ENCODE assay signal across 10 mouse cellular contexts in the genomic region with DNA sequence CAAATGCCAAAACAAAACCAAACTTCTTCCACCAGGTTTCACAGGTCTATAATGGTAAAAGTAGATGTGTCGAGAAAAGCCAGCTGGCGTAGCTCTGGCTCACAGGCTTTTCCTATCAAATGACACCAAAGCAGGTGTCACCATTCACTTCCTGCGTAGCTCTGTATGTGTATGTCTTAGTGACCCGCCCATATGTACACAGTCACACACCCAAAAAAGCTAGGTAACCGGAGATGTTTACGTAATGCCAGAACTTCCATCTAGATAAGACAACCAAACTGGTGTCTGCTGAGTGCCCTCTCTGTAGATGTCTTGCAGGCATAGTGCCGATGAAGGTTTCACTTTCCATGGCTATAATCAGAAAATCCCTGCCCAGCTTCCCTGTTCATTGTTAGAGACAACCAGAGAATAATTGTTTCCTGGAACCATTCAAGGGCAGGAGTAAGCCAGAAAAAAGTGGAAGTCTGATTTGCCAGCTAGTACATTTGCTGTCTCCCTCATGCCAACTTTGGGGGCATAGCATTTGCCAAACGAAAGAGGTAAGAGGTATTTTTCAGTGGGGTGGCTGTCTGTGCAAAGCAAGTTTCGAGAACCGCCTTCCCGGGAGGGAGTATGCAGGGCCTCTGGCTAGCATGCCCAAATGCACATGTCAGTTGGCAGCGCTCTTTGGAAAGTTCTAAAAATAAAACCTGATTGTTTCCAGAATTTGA.
DNase-seq lines count a peak whose midpoint lies in the region; ATAC-seq and TF ChIP-seq lines count a peak whose summit lies in the region.
"Had no signal": no experiment of that assay in that cellular context is flagged by ENCODE, and none has a peak within 500 bp of the region (broad histone marks: within the 10 kb centered on the region; RNA-seq: fewer than 3 reads in every experiment).

No protein-coding gene starts in this region.

- no peak for TF ChIP-seq POLR2A in liver, adult 2 months (IDR thresholded peaks at IDR 0.05; ENCODE audit: extremely low read depth, insufficient read depth, low read length)

- peak overlapping the region; percentile 21; the same call in 1 of the 2 replicates for H3K9ac ChIP-seq in liver, adult 2 months (ENCODE audit: low read depth, low read length)
- no peak overlapping the region for H3K9ac ChIP-seq in stomach, postnatal 0 days (ENCODE audit: low read length)

- 70% methylated on average over 12 of the region's 12 CpGs for WGBS in liver, adult 2 months
- 23% methylated on average over 12 of the region's 12 CpGs for whole genome bisulfite sequencing in large intestine, adult 2 months
- 31% methylated on average over 12 of the region's 12 CpGs for WGBS in stomach, postnatal 0 days

- H3K4me3 ChIP-seq in liver, adult 2 months (ENCODE audit: insufficient read depth, low read depth, low read length): no peak overlapping the region
- 0 out of 2 replicates have a peak overlapping the region, but pooled peaks have one; percentile 12 for H3K4me3 ChIP-seq in stomach, postnatal 0 days (ENCODE audit: low read depth, low read length)

- peak; percentile 86 for ATAC-seq in stomach, postnatal 0 days (ENCODE audit: low FRiP score, low TSS enrichment)

- peak overlapping the region; percentile 40 for H3K4me2 ChIP-seq in stomach, postnatal 0 days (replicated peaks; ENCODE audit: low read depth)

- TF ChIP-seq EP300 in stomach, postnatal 0 days (optimal IDR thresholded peaks at IDR 0.05): no peak

- H3K36me3 ChIP-seq in liver, adult 2 months (ENCODE audit: control insufficient read depth, insufficient read depth, low read length): no peaks in the 10 kb centered on the region
- no peaks in the 10 kb centered on the region for H3K36me3 ChIP-seq in stomach, postnatal 0 days (ENCODE audit: control insufficient read depth, insufficient read depth, low read length)

- DNase-seq in adrenal gland, postnatal 25 days: peak; percentile 3
- no peak for DNase-seq in adrenal gland, adult 8-10 months
- no peak for DNase-seq in liver, adult 2 months (ENCODE audit: extremely low read depth, low read depth, low spot score)
- DNase-seq in liver: no peak
- DNase-seq in large intestine, adult 2 months (ENCODE audit: low read depth, low spot score): peak; percentile 76
- DNase-seq in stomach, postnatal 0 days (ENCODE audit: low spot score): peak; percentile 42
- DNase-seq in left cerebral cortex, adult 9 months (ENCODE audit: low spot score in 2 of 2): no peak
- DNase-seq in cerebellum, postnatal 36 days: no peak
- DNase-seq: B cell, adult 2 months; gastrocnemius, postnatal 10 days had no signal

- peaks cover 3% of the 10 kb centered on the region; the same call in 1 of the 2 replicates for H3K4me1 ChIP-seq in liver, adult 2 months (ENCODE audit: control insufficient read depth, insufficient read depth, low read length)
- peaks cover 2% of the 10 kb centered on the region; the same call in 1 of the 2 replicates for H3K4me1 ChIP-seq in stomach, postnatal 0 days (replicated peaks; ENCODE audit: control insufficient read depth, insufficient read depth)

- H3K79me2 ChIP-seq in liver, adult 2 months (ENCODE audit: control insufficient read depth, insufficient read depth, low read length): no peaks in the 10 kb centered on the region

- peak overlapping the region; percentile 36 for H3K27ac ChIP-seq in liver, adult 2 months (replicated peaks; ENCODE audit: insufficient read depth, low read depth, low read length)
- peak overlapping the region; percentile 72 for H3K27ac ChIP-seq in stomach, postnatal 0 days (replicated peaks)

- TF ChIP-seq CTCF in liver, adult 2 months (IDR thresholded peaks at IDR 0.05; ENCODE audit: low read depth, low read length): no peak
- TF ChIP-seq CTCF in stomach, postnatal 0 days (IDR thresholded peaks at IDR 0.05; ENCODE audit: low read depth): no peak

- no peaks in the 10 kb centered on the region for H3K9me3 ChIP-seq in stomach, postnatal 0 days (ENCODE audit: control insufficient read depth, low read length)

- no peaks in the 10 kb centered on the region for H3K27me3 ChIP-seq in liver, adult 2 months (ENCODE audit: control insufficient read depth, insufficient read depth, low read length)
- H3K27me3 ChIP-seq in stomach, postnatal 0 days (ENCODE audit: control insufficient read depth, insufficient read depth, low read length): no peaks in the 10 kb centered on the region

Comparison
In these comparisons a context has a peak if more than half of its experiments do, and no peak if none do; other contexts are left out.
1. DNase-seq: peak in adrenal gland, postnatal 25 days (single experiment), large intestine, adult 2 months (single experiment) and stomach, postnatal 0 days (single experiment); none in adrenal gland, adult 8-10 months (single experiment), liver, adult 2 months (single experiment), liver (single experiment), left cerebral cortex, adult 9 months (0 of 2) and cerebellum, postnatal 36 days (0 of 2).